Mouse (Mus musculus) olfactory bulb, adult 2 months (tissue): ENCODE measurements around the gene Tmem37.

Experiments used
- CTCF ChIP-seq: fragments of 200-500 bp; IDR thresholded peaks from 2 replicates; pipeline ENCODE4 v1.5.1; 2012; ENCODE audit warnings: low read depth, mild to moderate bottlenecking, low read length, moderate library complexity; ENCODE audit not compliant: insufficient read depth
- POLR2A ChIP-seq: fragments of 200-500 bp; IDR thresholded peaks from 2 replicates; pipeline ENCODE4 v1.6.1; 2012; ENCODE audit warnings: mild to moderate bottlenecking, low read depth, low read length, moderate library complexity; ENCODE audit not compliant: insufficient read depth

GRCm38 (mm10) chr1:120090880-120091570, 17.2 kb upstream of the Tmem37 start:
- TF ChIP-seq CTCF (no peak), POLR2A (no peak)
